Mouse (Mus musculus) heart, postnatal 25 days (tissue): Measurements from ENCODE around the gene Tubb2b. TPM values are rescaled to one million over a fixed set of nuclear protein-coding genes. Genes with fewer than 3 reads are reported as not detected.
A peak's percentile ranks its signal among the peaks of the same experiment; 100 is the strongest.

Experiments
- DNase-seq: peaks from one replicate; pipeline ENCODE4 v3.0.0; 2022; ENCODE audit warnings: low spot score
- intact Hi-C: fragments of 180-260 bp; cut with DNase I; formaldehyde crosslinking; loops from one replicate; pipeline ENCODE4 v1.15.1; 2025
- total RNA-seq, 2 experiments: library from RNA; stranded (reverse); gene quantifications; 2 replicates each; pipeline ENCODE4 v1.2.3; 2021

The Tubb2b gene
- total RNA-seq, 2 experiments from 2014 or later: 4.1 to 5.6 TPM

GRCm38 (mm10) chr13:34146916-34147315, 16.6 kb upstream of the Tubb2b start:
- intact Hi-C loops: no loop called here
- DNase-seq: no peak

GRCm38 (mm10) chr13:34143389-34143788, 13.1 kb upstream of the Tubb2b start:
- no peak for DNase-seq

GRCm38 (mm10) chr13:34136605-34137004, 6.3 kb upstream of the Tubb2b start:
- no peak for DNase-seq
- intact Hi-C loops: no loop called here

More at GRCm38 (mm10) chr13:34143389-34143788, 13.1 kb upstream of the Tubb2b start:
- intact Hi-C loops: no loop called here

- intact Hi-C loops: no loop called here
- DNase-seq: no peak
These were observed 4.0 kb upstream of the Tubb2b start for GRCm38 (mm10) chr13:34134276-34134675.

- intact Hi-C loops: no loop called here
- DNase-seq: no peak
These were observed 3.2 kb upstream of the Tubb2b start for GRCm38 (mm10) chr13:34133326-34134071.

GRCm38 (mm10) chr13:34132875-34133274, 2.6 kb upstream of the Tubb2b start:
- DNase-seq: no peak
- intact Hi-C loops: no loop called here

- DNase-seq: no peak
- intact Hi-C loops: no loop called here
These were observed 2.0 kb upstream of the Tubb2b start for GRCm38 (mm10) chr13:34132299-34132698.

GRCm38 (mm10) chr13:34131708-34132060, 1.4 kb upstream of the Tubb2b start:
- intact Hi-C loops: no loop called here
- DNase-seq: no peak

- DNase-seq: peak; percentile 29
- intact Hi-C loops: no loop called here
These were observed 893 bp upstream of the Tubb2b start for GRCm38 (mm10) chr13:34131011-34131707.

- intact Hi-C loops: loop anchor here (1.0 to 2.0 kb wide), 2 partner anchors 19 to 51 kb away; partner anchors contain the start of gene Tubb2a
- DNase-seq: no peak
These were observed 611 bp downstream of the Tubb2b start for GRCm38 (mm10) chr13:34129485-34130225.

- intact Hi-C loops: loop anchor here (2.0 kb wide), 1 partner anchor 20 kb away; no protein-coding TSS in a partner anchor
- no peak for DNase-seq
These were observed 1.8 kb downstream of the Tubb2b start for GRCm38 (mm10) chr13:34128276-34129114.

GRCm38 (mm10) chr13:34125711-34126110, 4.6 kb downstream of the Tubb2b start:
- intact Hi-C loops: no loop called here

GRCm38 (mm10) chr13:34120536-34120935, 9.7 kb downstream of the Tubb2b start:
- intact Hi-C loops: no loop called here
- no peak for DNase-seq

More at GRCm38 (mm10) chr13:34125711-34126110, 4.6 kb downstream of the Tubb2b start:
- no peak for DNase-seq

- DNase-seq: no peak
- intact Hi-C loops: no loop called here
These were observed 10.9 kb downstream of the Tubb2b start for GRCm38 (mm10) chr13:34119406-34119805.

GRCm38 (mm10) chr13:34118816-34119215, 11.4 kb downstream of the Tubb2b start:
- DNase-seq: no peak
- intact Hi-C loops: no loop called here

GRCm38 (mm10) chr13:34116508-34116907, 13.8 kb downstream of the Tubb2b start:
- DNase-seq: no peak
- intact Hi-C loops: no loop called here

GRCm38 (mm10) chr13:34114654-34115053, 15.6 kb downstream of the Tubb2b start:
- intact Hi-C loops: no loop called here
- DNase-seq: no peak

GRCm38 (mm10) chr13:34113086-34113485, 17.2 kb downstream of the Tubb2b start:
- no peak for DNase-seq
- intact Hi-C loops: no loop called here

- DNase-seq: no peak
- intact Hi-C loops: no loop called here
These were observed 17.7 kb downstream of the Tubb2b start for GRCm38 (mm10) chr13:34112369-34113081.
